7 mouse cellular contexts compared by ENCODE assay signal in genomic region chr11:36481086-36481485, GRCm38 (mm10).
"Had no signal": no experiment of that assay in that cellular context is flagged by ENCODE, and none has a peak within 500 bp of the region (broad histone marks: within the 10 kb centered on the region; RNA-seq: fewer than 3 reads in every experiment).

No protein-coding gene starts in this region.

- H3K9ac ChIP-seq: limb, embryonic 12.5 days; limb, embryonic 15.5 days; liver, embryonic 14.5 days; liver, postnatal 0 days; lung, embryonic 15.5 days; stomach, embryonic 15.5 days had no signal

- ATAC-seq: liver, postnatal 0 days had no signal

- H3K4me2 ChIP-seq: limb, embryonic 12.5 days; limb, embryonic 15.5 days; liver, embryonic 11.5 days; lung, embryonic 15.5 days; stomach, embryonic 15.5 days had no signal

- H3K4me3 ChIP-seq: limb, embryonic 12.5 days; limb, embryonic 15.5 days; lung, embryonic 15.5 days; stomach, embryonic 15.5 days had no signal

- H3K4me1 ChIP-seq: limb, embryonic 12.5 days; stomach, embryonic 15.5 days had no signal

- H3K27me3 ChIP-seq: stomach, embryonic 15.5 days had no signal

- H3K27ac ChIP-seq: limb, embryonic 12.5 days; limb, embryonic 15.5 days; liver, embryonic 14.5 days; lung, embryonic 15.5 days; stomach, embryonic 15.5 days had no signal

- H3K9me3 ChIP-seq: limb, embryonic 12.5 days; limb, embryonic 15.5 days; lung, embryonic 15.5 days; stomach, embryonic 15.5 days had no signal

- H3K36me3 ChIP-seq: limb, embryonic 12.5 days; limb, embryonic 15.5 days; lung, embryonic 15.5 days; stomach, embryonic 15.5 days had no signal
